Mouse (Mus musculus) neural tube, embryonic 11.5 days (tissue): Measurements from ENCODE around the gene Srgap2. TPM values are rescaled to one million over a fixed set of nuclear protein-coding genes. Genes with fewer than 3 reads are reported as not detected.
A peak's percentile ranks its signal among the peaks of the same experiment; 100 is the strongest.

ENCODE experiments used
- ATAC-seq: fragments of 200-750 bp; cut with Nextera tagmentation; 2 replicates; pipeline ENCODE4 v1.8.0; 2017; ENCODE audit warnings: moderate number of reproducible peaks, mild to moderate bottlenecking, moderate TSS enrichment, moderate library complexity; ENCODE audit not compliant: insufficient read depth, low FRiP score, low TSS enrichment
- DNase-seq: peaks from one replicate; pipeline ENCODE4 v3.0.0-alpha.2; 2015; ENCODE audit warnings: low spot score
- H3K27ac ChIP-seq: fragments of 300-500 bp; sonication (generic); 2 replicates; pipeline ENCODE4 v1.5.1; 2014; ENCODE audit warnings: low read depth, mild to moderate bottlenecking, low read length
- H3K27me3 ChIP-seq: fragments of 300-500 bp; sonication (generic); 2 replicates; pipeline ENCODE4 v1.6.1; 2014; ENCODE audit warnings: mild to moderate bottlenecking, low read length, mixed read lengths; ENCODE audit not compliant: control insufficient read depth, insufficient read depth
- H3K36me3 ChIP-seq: fragments of 300-500 bp; sonication (generic); 2 replicates; pipeline ENCODE4 v1.6.1; 2014; ENCODE audit warnings: mild to moderate bottlenecking, low read length, moderate library complexity, mixed read lengths; ENCODE audit not compliant: control insufficient read depth, insufficient read depth
- H3K4me1 ChIP-seq: fragments of 300-500 bp; sonication (generic); 2 replicates; pipeline ENCODE4 v1.6.1; 2014; ENCODE audit warnings: low read length, mixed read lengths; ENCODE audit not compliant: control insufficient read depth, insufficient read depth
- H3K4me2 ChIP-seq: fragments of 300-500 bp; sonication (generic); 2 replicates; pipeline ENCODE4 v1.6.1; 2014; ENCODE audit warnings: low read depth, mild to moderate bottlenecking, moderate library complexity
- H3K4me3 ChIP-seq: fragments of 300-500 bp; sonication (generic); 2 replicates; pipeline ENCODE4 v1.5.1; 2014; ENCODE audit warnings: low read depth, low read length
- H3K9ac ChIP-seq: fragments of 300-500 bp; sonication (generic); 2 replicates; pipeline ENCODE4 v1.6.1; 2014; ENCODE audit warnings: mild to moderate bottlenecking, low read length
- H3K9me3 ChIP-seq: fragments of 300-500 bp; sonication (generic); 2 replicates; pipeline ENCODE4 v1.6.1; 2016; ENCODE audit warnings: low read length; ENCODE audit not compliant: control insufficient read depth
- WGBS: fragments of 180-500 bp; shearing (Covaris S2); extraction: QIAGEN DNeasy Blood & Tissue Kit; methylation state at CpG from one replicate; pipeline ENCODE4 v1.1.7; 2014; 5-methylcytosine and 5-hydroxymethylcytosine counted together
- polyA plus RNA-seq: library from polyadenylated mRNA; unstranded; fragments of >200 nt; fragmentation: Nextera tagmentation; extraction: Ambion mirVana; gene quantifications from 2 replicates; pipeline ENCODE4 v1.2.1, GENCODE M21; 2014

Gene Srgap2
- polyA plus RNA-seq, 1 experiment from 2014 or later = 15.2 TPM

DNA sequence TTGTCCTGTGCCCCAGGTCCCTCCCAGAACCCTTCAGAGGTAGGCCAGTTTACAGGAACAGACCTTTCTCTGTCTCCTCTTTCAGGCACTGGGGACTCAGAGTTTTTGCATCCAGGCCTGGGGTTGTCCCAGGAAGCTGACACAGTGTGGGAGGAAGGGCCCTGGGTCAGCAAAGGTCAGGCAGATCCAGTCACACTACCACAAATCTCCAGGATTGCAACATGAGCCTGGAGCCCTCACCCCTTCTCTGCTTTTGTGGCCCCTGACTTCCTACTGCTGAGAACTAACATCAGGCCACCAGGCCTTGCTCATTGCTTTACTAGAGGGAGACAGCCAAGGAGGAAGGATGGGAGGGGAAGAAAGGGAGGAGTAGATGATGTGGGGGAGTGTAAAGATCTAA lies 250.3 kb downstream of the Srgap2 start:
- H3K27ac ChIP-seq = no peak overlapping the region

DNA sequence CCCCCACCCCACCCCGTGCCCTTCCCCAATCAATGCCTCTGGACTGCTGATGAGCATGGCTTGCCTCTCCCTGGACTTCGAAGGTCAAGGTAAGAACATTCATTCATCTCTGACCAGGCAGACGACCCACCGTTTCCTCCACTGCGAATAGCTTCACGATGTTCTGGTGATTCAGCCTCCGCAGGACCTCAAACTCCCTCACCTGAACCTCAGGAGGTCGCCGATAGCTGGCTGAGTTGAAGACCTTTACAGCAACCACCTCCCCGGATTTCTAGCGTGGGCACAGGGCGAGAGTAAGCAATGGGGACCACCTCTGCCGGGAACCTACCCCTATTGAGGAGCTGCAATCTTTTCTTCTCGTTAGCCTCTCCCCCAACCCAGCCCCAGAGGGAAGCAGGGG lies 251.6 kb downstream of the Srgap2 start:
- Histone ChIP-seq H3K4me3 (no peak overlapping the region), H3K27ac (no peak overlapping the region), H3K27me3 (no peaks in the 10 kb centered on the region), H3K36me3 (no peaks in the 10 kb centered on the region), H3K9ac (no peak overlapping the region), H3K4me1 (no peaks in the 10 kb centered on the region; the same call in 1 of the 2 replicates), H3K9me3 (no peaks in the 10 kb centered on the region), H3K4me2 (no peak overlapping the region)
- ATAC-seq (no peak), DNase-seq (no peak)
- WGBS = 76% methylated on average over 14 of the region's 14 CpGs

More for the DNA sequence above, 250.3 kb downstream of the Srgap2 start:
- H3K9ac ChIP-seq = no peak overlapping the region
- no peak overlapping the region for H3K4me2 ChIP-seq
- no peak for ATAC-seq
- H3K27me3 ChIP-seq = no peaks in the 10 kb centered on the region
- H3K4me1 ChIP-seq = no peaks in the 10 kb centered on the region; the same call in 1 of the 2 replicates
- no peak for DNase-seq
- H3K4me3 ChIP-seq = no peak overlapping the region
- no peaks in the 10 kb centered on the region for H3K9me3 ChIP-seq
- H3K36me3 ChIP-seq = no peaks in the 10 kb centered on the region

DNA sequence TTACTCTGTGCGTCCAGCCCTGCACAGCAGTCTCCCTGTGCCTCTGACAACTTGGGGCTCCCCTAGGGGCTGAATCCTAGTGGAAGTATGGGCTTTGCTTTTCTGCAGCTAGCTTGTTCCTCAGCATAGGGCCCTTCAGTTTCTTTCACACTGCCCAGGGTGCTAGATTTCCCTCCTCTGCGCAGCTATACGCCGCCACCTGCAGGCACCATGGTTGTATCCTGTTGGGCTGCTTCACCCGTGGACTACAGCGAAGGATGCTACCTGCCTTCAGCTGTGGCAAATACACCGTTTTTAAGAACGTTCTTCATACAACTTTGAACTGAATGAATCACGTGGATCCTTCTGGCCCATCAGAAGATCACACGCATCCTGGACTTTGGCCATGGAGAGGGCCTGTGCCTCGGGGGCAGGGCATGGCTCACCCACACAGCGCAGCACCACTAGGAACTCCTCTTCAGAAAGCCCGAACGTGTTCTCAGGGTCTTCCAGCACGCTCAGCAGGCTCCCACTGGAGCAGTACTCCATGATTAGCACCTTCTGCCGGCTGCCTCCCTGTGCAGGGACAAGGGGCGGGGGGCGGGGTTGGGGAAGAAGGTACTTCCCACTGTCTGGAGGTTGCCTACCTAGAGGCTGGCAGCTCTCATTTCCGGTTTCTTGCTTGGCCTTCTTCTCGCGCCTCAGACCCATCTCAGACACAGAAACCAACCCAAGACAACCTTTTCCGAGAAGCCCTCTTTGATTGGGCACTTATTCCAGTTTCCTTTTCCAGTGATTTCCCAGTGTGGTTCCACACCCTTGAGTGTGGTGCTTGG lies 252.2 kb downstream of the Srgap2 start:
- DNase-seq (no peak), ATAC-seq (no peak)
- WGBS = 47% methylated on average over 22 of the region's 22 CpGs

GRCm38 (mm10) chr1:131269797-131270578 lies 257.2 kb downstream of the Srgap2 start:
- ATAC-seq = peak; percentile 53; the same call in 1 of the 2 replicates
- H3K4me2 ChIP-seq = no peak overlapping the region
- peak; percentile 83 for DNase-seq
- H3K9me3 ChIP-seq = no peaks in the 10 kb centered on the region
- WGBS = 32% methylated on average over 22 of the region's 22 CpGs
- no peaks in the 10 kb centered on the region for H3K27me3 ChIP-seq
- no peak overlapping the region for H3K27ac ChIP-seq
- H3K4me3 ChIP-seq = no peak overlapping the region
- H3K9ac ChIP-seq = no peak overlapping the region
- no peaks in the 10 kb centered on the region for H3K4me1 ChIP-seq
- no peaks in the 10 kb centered on the region for H3K36me3 ChIP-seq

More for the DNA sequence above, 252.2 kb downstream of the Srgap2 start:
- no peak overlapping the region for H3K4me2 ChIP-seq
- H3K4me1 ChIP-seq = no peaks in the 10 kb centered on the region; the same call in 1 of the 2 replicates
- H3K36me3 ChIP-seq = no peaks in the 10 kb centered on the region
- H3K27me3 ChIP-seq = no peaks in the 10 kb centered on the region
- no peaks in the 10 kb centered on the region for H3K9me3 ChIP-seq
- no peak overlapping the region for H3K4me3 ChIP-seq
- no peak overlapping the region for H3K27ac ChIP-seq
- H3K9ac ChIP-seq = no peak overlapping the region

GRCm38 (mm10) chr1:131268776-131269175 lies 258.4 kb downstream of the Srgap2 start:
- no peaks in the 10 kb centered on the region for H3K27me3 ChIP-seq
- no peak overlapping the region for H3K27ac ChIP-seq
- no peaks in the 10 kb centered on the region for H3K4me1 ChIP-seq
- no peaks in the 10 kb centered on the region for H3K36me3 ChIP-seq
- no peak overlapping the region for H3K4me3 ChIP-seq
- no peaks in the 10 kb centered on the region for H3K9me3 ChIP-seq
- H3K9ac ChIP-seq = no peak overlapping the region
- WGBS = 85% methylated on average over 10 of the region's 10 CpGs
- ATAC-seq = no peak
- DNase-seq = no peak
- no peak overlapping the region for H3K4me2 ChIP-seq

GRCm38 (mm10) chr1:131263905-131264304 lies 263.2 kb downstream of the Srgap2 start:
- H3K4me3 ChIP-seq = no peak overlapping the region
- DNase-seq (no peak), ATAC-seq (no peak)
- H3K4me2 ChIP-seq = no peak overlapping the region
- H3K27me3 ChIP-seq = no peaks in the 10 kb centered on the region
- H3K27ac ChIP-seq = no peak overlapping the region
- WGBS = 78% methylated on average over 12 of the region's 12 CpGs
- no peaks in the 10 kb centered on the region for H3K36me3 ChIP-seq
- H3K4me1 ChIP-seq = no peaks in the 10 kb centered on the region
- H3K9me3 ChIP-seq = no peaks in the 10 kb centered on the region
- no peak overlapping the region for H3K9ac ChIP-seq

DNA sequence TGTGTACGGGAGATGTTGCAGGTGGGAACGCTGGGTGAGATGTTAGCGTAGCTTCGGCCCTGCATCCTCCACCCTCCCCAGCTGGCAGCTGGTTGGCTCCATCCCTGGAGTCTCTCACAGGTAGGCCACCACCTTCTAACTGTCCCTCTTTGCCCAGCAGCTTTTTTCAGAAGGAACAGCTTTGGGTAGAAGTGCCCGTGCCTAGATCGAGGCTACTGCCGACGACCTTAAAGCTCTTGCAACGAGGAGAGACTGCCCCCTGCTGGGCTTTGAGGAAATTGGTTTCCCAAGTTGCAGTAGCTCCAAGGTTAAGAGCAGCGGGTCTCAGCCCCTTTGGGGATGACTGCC lies 266.9 kb downstream of the Srgap2 start:
- ATAC-seq (no peak), DNase-seq (peak; percentile 78)
- Histone ChIP-seq H3K4me2 (no peak overlapping the region), H3K4me1 (no peaks in the 10 kb centered on the region), H3K4me3 (no peak overlapping the region), H3K27me3 (no peaks in the 10 kb centered on the region), H3K9me3 (no peaks in the 10 kb centered on the region), H3K36me3 (no peaks in the 10 kb centered on the region), H3K9ac (no peak overlapping the region), H3K27ac (no peak overlapping the region)
- WGBS = 33% methylated on average over 10 of the region's 10 CpGs

DNA sequence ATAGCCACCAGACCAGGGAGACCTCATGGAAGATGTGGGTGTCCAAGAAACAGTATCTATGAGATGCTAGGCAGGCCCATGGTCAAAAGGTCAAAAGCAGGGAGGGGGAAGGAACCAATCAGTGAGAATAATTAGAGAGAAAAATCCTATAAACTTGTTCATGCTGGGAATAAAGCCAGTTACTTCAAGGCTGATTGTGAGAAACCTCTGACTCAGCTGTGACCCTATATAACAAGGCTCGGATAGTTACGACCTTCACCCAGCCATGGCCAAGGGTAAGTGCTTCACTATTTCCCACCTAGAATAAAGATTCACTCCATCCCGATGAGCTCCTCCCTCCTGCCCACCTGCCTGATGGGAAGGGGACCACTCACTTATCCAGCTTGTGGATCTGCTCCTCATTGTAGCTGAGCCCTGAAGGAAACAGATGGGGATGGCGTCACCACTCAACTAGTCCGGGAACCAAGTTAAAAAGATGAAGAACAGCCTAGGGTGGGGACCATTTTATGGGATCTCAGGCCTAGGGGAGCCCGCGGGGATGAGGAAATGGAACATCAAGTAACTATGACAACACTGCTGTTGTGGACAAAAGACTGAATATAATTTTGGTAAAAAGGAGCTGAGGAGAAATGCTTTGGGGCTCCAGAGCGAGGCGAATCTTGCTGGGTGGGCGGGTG lies 267.4 kb downstream of the Srgap2 start:
- no peaks in the 10 kb centered on the region for H3K27me3 ChIP-seq
- DNase-seq (no peak), ATAC-seq (no peak)
- H3K36me3 ChIP-seq = no peaks in the 10 kb centered on the region
- no peak overlapping the region for H3K4me2 ChIP-seq
- H3K9me3 ChIP-seq = no peaks in the 10 kb centered on the region
- no peak overlapping the region for H3K4me3 ChIP-seq
- no peaks in the 10 kb centered on the region for H3K4me1 ChIP-seq
- H3K27ac ChIP-seq = no peak overlapping the region
- H3K9ac ChIP-seq = no peak overlapping the region
- WGBS = 67% methylated on average over 10 of the region's 10 CpGs
